Mouse (Mus musculus): ENCODE measurements around the gene Sh3d21.
"Not testable (repeated sequence)": the region's sequence is repeated elsewhere in the genome, so short reads cannot be mapped to it uniquely, and the experiment has no call there.

The Sh3d21 gene

DNA sequence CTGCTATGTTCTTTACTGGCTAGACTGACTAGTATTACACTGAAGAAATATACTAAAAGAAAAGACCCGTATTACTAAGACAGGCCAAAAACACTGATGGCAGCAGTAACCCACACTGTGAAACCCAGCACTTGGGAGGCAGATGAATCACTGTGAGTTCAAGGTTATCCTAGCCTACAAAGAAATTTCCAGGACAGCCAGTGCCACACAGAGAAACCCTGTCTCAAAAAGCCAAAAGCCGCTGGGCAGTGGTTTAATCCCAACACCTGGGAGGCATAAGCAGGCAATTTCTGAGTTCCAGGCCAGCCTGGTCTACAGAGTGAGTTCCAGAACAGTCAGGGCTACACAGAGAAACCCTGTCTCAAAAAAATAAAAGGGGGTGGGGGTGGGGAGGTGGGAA is 27.3 kb upstream of the Sh3d21 start:
- no peaks in the 10 kb centered on the region for H3K27me3 ChIP-seq (ENCODE audit: control insufficient read depth, insufficient read depth, low read length, poor library complexity, severe bottlenecking)
- DNase-seq (ENCODE audit: low read depth, low spot score), result no peak
- peaks cover 13% of the 10 kb centered on the region for H3K36me3 ChIP-seq (ENCODE audit: control insufficient read depth, insufficient read depth, low read length, poor library complexity, severe bottlenecking)

DNA sequence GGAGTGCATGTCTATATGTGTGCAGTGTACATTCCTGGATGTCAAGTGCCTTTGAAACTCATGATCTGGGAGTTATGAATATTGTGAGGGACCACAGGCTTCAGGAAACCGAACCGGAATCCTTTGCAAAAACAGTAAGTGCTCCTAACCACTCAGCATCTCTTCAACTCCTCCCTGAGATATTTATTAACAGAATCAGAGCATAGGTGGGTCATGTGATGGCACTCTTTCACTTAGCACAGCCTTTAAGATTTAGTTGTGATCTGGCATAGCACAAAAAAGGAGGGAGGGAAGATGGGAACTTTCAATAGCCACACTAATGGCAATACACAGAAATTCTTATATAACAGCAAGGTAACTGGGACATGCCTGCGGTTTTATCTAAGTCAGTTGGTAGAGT is 23.8 kb upstream of the Sh3d21 start:
- Histone ChIP-seq H3K27me3 (ENCODE audit: control insufficient read depth, insufficient read depth, low read length, poor library complexity, severe bottlenecking) (no peaks in the 10 kb centered on the region), H3K36me3 (ENCODE audit: control insufficient read depth, insufficient read depth, low read length, poor library complexity, severe bottlenecking) (peaks cover 20% of the 10 kb centered on the region)
- no peak for DNase-seq (ENCODE audit: low read depth, low spot score)

DNA sequence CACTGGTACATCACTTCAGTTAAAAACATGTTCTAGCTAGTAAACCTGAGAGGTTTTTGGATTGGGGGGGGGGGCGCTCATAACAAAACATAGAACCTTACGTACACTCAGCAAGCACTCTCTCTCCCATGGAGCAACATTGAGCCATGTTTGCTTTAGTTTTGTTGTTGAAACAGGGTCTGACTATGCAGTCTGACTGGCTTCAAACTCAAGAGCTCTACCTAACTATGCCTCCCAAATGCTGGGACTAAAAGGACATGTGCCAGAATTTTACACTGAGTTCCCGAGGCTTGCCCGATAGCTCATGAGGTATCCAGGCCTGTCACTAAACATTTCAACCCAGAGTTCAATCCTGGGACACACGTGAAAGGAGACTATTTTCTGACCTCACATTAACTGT is 19.7 kb upstream of the Sh3d21 start:
- H3K27me3 ChIP-seq (ENCODE audit: control insufficient read depth, insufficient read depth, low read length, poor library complexity, severe bottlenecking), result no peaks in the 10 kb centered on the region
- DNase-seq (ENCODE audit: low read depth, low spot score), result no peak
- peaks cover 19% of the 10 kb centered on the region for H3K36me3 ChIP-seq (ENCODE audit: control insufficient read depth, insufficient read depth, low read length, poor library complexity, severe bottlenecking)

DNA sequence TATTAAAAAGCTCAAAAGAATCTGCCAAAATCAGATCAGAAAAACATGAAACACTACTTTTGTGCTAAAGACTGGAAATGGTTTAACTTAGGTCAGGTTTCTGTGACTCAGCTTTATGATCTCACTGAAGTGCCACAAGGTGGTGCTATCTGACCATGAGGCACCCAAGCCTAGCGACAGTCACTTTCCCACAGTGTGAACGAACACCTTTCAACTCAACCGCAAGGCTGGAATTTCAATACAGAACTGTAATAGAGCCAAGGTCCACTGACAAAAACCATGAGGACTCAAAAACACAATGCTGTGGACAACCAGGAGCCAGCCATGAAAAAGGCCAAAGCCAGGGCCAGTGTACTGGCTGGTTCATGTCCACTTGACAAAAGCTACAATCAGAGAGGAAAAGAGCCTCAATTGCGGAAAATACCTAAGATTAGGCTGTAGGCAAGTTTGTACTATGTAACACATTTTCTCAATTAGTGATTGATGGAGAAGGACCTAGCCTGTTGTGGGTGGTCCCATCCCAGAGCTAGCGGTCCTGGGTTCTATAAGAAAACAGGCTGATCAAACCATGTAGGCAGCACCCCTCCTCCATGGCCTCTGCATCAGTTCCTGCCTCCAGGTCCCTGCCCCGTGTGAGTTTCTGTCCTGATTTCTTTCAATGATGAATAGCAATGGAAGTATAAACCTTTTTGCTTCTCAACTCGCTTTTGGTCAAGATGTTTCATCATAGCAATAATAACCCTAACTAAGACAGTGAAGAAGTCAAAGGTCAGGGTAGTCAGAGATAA is 18.1 kb upstream of the Sh3d21 start:
- DNase-seq (ENCODE audit: low read depth, low spot score), result peak; percentile 78
- no peaks in the 10 kb centered on the region for H3K27me3 ChIP-seq (ENCODE audit: control insufficient read depth, insufficient read depth, low read length, poor library complexity, severe bottlenecking)

DNA sequence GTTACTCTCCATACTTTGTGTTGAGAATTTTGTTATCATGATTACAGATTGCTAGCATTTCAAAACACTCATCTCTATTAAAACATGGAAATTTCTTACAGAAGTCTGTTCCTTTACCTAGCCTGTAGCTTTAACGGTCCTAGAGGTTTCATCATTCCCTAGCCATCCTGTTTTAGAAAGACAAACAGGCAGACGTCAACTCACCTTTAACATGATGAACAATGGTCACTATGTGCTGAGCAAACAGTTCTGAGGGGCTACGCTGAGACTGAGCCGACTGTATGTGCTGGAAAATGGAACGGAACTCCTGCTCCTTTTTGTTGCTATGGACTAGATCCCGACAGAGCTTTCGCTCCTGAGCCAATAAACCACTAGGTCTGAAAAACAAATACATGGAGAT is 12.7 kb upstream of the Sh3d21 start:
- peaks cover 26% of the 10 kb centered on the region; the same call in 1 of the 2 replicates for H3K36me3 ChIP-seq (ENCODE audit: control insufficient read depth, insufficient read depth, low read length, poor library complexity, severe bottlenecking)
- not testable (repeated sequence) for H3K27me3 ChIP-seq (ENCODE audit: control insufficient read depth, insufficient read depth, low read length, poor library complexity, severe bottlenecking); DNase-seq (ENCODE audit: low read depth, low spot score)

More for the DNA sequence above, 18.1 kb upstream of the Sh3d21 start:
- peaks cover 19% of the 10 kb centered on the region for H3K36me3 ChIP-seq (ENCODE audit: control insufficient read depth, insufficient read depth, low read length, poor library complexity, severe bottlenecking)

DNA sequence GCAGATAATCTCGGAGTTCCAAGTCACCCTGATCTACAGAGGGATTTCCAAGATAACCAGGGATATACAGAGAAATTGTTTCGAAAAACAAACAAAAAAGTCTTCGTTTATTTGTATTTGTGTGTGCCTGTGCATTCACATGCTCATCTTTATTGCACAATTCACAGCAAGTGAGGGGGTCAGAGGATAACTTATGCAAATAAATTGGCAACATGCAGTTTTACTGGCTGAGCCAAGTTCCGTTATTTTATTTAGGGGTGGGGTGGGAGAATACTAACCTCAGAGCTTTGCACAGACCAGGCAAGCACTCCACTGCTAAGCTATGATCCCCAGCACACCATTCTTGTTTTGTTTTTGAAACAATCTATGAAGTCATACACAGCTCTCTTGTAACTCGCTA is 10.5 kb upstream of the Sh3d21 start:
- peaks cover 19% of the 10 kb centered on the region for H3K36me3 ChIP-seq (ENCODE audit: control insufficient read depth, insufficient read depth, low read length, poor library complexity, severe bottlenecking)
- no peak for DNase-seq (ENCODE audit: low read depth, low spot score)
- H3K27me3 ChIP-seq (ENCODE audit: control insufficient read depth, insufficient read depth, low read length, poor library complexity, severe bottlenecking), result no peaks in the 10 kb centered on the region

DNA sequence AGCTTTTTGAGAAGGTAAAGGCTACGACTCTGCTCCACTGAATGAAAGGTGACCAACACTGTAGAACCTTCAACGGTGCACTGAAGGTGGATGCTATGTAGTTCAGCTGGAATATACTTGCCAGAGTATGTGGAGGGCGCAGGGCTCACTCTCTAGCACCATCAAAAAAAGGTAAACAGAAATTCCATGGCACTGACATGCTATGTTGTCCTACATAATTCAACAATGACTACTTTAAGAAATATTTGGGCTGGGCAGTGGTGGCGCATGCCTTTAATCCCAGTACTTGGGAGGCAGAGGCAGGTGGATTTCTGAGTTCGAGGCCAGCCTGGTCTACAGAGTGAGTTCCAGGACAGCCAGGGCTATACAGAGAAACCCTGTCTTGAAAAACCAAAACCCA is 7.4 kb upstream of the Sh3d21 start:
- DNase-seq (ENCODE audit: low read depth, low spot score); H3K27me3 ChIP-seq (ENCODE audit: control insufficient read depth, insufficient read depth, low read length, poor library complexity, severe bottlenecking): not testable (repeated sequence)
- peaks cover 20% of the 10 kb centered on the region for H3K36me3 ChIP-seq (ENCODE audit: control insufficient read depth, insufficient read depth, low read length, poor library complexity, severe bottlenecking)

DNA sequence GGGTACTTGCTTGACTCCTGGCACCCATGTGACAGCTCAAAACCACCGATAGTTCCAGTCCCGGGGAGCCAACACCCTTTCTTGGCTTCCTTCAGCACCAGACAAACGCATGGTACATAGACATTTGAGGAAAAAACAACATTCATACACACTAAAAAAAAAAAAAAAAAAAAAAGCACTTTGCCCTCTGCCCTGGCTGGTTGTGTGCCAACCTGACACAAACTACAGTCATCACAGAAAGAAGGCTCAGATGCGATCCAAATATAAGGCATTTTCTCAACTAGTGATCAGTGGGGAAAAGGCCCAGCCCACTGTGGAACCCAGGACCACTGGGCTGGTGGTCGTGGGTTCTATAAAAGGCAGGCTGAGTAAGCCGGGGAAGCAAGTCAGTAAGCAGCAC is 5.6 kb upstream of the Sh3d21 start:
- H3K36me3 ChIP-seq (ENCODE audit: control insufficient read depth, insufficient read depth, low read length, poor library complexity, severe bottlenecking), result peaks cover 9% of the 10 kb centered on the region
- no peak for DNase-seq (ENCODE audit: low read depth, low spot score)
- no peaks in the 10 kb centered on the region for H3K27me3 ChIP-seq (ENCODE audit: control insufficient read depth, insufficient read depth, low read length, poor library complexity, severe bottlenecking)

DNA sequence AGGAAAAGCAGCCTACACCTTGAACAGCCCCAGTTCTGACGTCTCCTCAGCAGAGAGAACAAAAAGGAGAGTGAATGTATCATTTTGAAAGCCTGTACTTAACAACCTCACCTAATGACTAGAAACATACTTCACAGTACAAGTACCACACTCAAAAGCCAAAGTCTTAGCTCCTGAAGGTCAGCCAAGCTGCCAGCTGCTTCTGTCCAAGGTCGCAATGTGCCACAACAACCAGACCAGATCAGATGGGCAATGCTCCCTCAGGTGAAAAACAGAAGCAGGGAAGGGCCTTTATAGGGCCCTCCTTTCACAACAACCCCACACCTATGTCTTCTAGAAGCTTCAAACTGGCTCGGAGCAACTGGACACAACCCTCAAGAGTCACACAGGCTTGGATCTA is 2.8 kb upstream of the Sh3d21 start:
- H3K36me3 ChIP-seq (ENCODE audit: control insufficient read depth, insufficient read depth, low read length, poor library complexity, severe bottlenecking), result peaks cover 3% of the 10 kb centered on the region
- no peaks in the 10 kb centered on the region for H3K27me3 ChIP-seq (ENCODE audit: control insufficient read depth, insufficient read depth, low read length, poor library complexity, severe bottlenecking)
- no peak for DNase-seq (ENCODE audit: low read depth, low spot score)

DNA sequence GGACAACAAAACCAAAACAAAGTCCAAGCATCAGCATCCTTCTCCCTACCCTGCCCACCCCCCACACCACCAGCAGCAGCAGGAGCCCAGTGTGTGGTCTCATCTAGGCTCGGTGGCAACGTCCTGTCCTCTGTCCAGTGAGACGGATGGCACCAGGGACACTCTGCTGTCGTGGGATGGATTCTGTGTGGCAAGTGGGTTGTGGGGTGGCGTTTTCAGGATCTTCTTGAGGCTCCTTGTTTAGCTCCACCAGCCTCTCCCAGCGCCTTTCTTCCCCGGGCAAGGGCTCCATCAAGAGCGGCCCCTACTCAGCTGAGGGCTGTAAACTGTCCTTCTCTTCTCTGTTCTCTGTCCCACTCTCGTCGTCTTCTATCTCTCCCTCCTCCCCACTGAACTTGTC is 1.8 kb upstream of the Sh3d21 start:
- DNase-seq (ENCODE audit: low read depth, low spot score); H3K36me3 ChIP-seq (ENCODE audit: control insufficient read depth, insufficient read depth, low read length, poor library complexity, severe bottlenecking); H3K27me3 ChIP-seq (ENCODE audit: control insufficient read depth, insufficient read depth, low read length, poor library complexity, severe bottlenecking): not testable (repeated sequence)

DNA sequence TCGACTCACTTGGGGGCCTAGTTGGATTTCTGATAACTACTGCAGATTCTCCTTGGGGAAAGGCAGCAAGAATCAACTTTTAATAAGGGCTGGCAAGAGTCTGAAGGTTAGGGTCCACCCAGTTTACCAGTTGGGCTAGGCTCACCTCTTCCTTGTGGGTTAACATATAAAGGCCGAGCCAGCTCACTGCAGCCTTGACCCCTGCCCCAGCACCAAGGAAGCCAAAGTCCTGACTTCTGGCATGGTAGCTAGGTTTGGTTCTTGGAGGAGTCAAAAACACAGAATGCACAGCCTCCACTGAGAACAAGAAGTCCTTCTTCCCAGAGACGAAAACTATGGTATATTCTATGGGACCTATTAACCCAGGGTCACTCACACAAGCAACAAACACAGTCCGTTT is 394 bp upstream of the Sh3d21 start:
- H3K27me3 ChIP-seq (ENCODE audit: control insufficient read depth, insufficient read depth, low read length, poor library complexity, severe bottlenecking), result no peaks in the 10 kb centered on the region
- no peak for DNase-seq (ENCODE audit: low read depth, low spot score)
- H3K36me3 ChIP-seq (ENCODE audit: control insufficient read depth, insufficient read depth, low read length, poor library complexity, severe bottlenecking), result peaks cover 3% of the 10 kb centered on the region; the same call in 1 of the 2 replicates

DNA sequence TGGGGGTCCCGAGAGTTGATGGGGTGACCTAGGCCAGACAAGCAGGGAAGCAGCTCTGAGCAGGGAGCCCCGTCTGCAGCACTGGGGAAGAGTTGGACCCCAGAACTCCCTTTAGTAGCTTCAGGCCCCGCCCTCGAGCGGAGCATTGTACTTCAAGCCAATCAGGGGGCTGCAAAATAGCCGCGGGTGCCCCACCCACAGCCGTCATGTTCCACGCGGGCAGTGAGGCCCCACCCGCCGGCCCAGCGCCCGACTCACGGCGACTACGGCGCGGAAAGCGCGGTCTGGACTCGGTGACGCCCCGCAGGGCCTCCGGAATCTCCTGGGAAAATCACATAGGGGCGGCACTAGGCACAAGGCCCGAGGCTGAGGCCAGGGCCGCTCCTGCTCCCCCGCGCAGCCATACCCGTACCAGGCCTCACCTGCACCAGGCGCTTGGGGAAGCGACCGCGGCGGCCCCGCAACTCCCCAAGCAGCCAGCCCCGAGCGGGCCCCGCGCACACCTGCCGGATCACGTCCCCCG is 686 bp downstream of the Sh3d21 start:
- Histone ChIP-seq H3K36me3 (ENCODE audit: control insufficient read depth, insufficient read depth, low read length, poor library complexity, severe bottlenecking) (peaks cover 3% of the 10 kb centered on the region; the same call in 1 of the 2 replicates), H3K27me3 (ENCODE audit: control insufficient read depth, insufficient read depth, low read length, poor library complexity, severe bottlenecking) (no peaks in the 10 kb centered on the region)
- DNase-seq (ENCODE audit: low read depth, low spot score), result peak; percentile 81

DNA sequence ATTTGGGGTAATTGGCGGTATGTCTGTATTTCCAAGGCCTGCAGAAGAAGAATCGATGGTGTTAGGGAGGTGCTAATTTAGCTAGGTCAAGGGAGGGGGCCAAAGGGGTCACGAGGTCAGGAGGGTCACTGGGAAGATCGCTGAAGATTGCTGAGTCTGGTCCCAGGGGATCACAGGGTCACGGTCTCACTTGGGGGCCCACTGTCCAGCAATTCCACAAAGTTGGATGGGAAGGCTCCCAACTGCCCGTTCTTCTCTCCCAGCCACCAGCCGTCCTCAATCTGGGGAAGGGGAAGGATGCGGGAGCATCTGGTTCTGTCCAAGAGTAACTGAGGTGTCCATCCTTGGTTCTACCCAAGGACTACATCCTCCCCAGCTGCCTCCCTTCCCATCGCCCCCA is 1.3 kb downstream of the Sh3d21 start:
- DNase-seq (ENCODE audit: low read depth, low spot score), result no peak
- H3K27me3 ChIP-seq (ENCODE audit: control insufficient read depth, insufficient read depth, low read length, poor library complexity, severe bottlenecking), result no peaks in the 10 kb centered on the region
- peaks cover 3% of the 10 kb centered on the region; the same call in 1 of the 2 replicates for H3K36me3 ChIP-seq (ENCODE audit: control insufficient read depth, insufficient read depth, low read length, poor library complexity, severe bottlenecking)

DNA sequence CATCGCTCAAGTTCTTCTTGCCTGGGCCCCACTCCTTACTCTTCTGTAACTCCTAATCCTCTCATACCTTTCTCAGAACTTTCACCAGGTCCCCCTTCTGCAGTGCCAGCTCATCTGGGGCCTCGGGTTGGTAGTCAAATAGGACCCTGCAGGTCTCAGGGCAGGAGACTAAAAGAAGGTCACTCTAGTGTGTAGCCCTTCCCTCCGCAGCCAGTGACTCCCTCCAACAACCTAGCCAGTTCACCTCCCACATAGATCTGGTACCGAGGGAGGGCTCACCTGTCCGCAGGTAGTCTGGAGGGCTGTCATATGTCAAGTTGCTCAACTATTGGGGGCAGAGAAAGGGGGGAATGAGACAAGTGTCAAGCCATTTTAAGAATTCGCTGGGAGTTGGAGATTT is 1.8 kb downstream of the Sh3d21 start:
- H3K27me3 ChIP-seq (ENCODE audit: control insufficient read depth, insufficient read depth, low read length, poor library complexity, severe bottlenecking), result no peaks in the 10 kb centered on the region
- no peak for DNase-seq (ENCODE audit: low read depth, low spot score)
- H3K36me3 ChIP-seq (ENCODE audit: control insufficient read depth, insufficient read depth, low read length, poor library complexity, severe bottlenecking), result peaks cover 3% of the 10 kb centered on the region; the same call in 1 of the 2 replicates

DNA sequence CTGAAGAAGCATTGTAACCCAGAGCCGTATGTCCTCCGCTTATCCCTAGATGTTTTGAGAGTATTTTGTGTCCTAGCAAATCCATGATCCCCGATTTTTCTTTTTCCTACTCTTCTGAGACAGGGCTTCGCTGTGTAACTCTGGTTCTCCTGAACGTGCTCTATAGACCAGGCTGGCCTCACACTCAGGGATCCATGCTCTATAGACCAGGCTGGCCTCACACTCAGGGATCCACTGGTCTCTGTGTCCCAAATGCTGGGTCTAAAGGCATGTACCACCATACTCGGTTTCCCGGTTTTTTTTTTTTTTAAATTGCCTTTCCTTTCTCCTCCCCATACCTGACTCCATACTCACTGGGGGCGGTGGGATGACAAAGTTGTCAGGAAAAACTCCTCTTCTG is 2.3 kb downstream of the Sh3d21 start:
- Histone ChIP-seq H3K27me3 (ENCODE audit: control insufficient read depth, insufficient read depth, low read length, poor library complexity, severe bottlenecking) (no peaks in the 10 kb centered on the region), H3K36me3 (ENCODE audit: control insufficient read depth, insufficient read depth, low read length, poor library complexity, severe bottlenecking) (no peaks in the 10 kb centered on the region)
- no peak for DNase-seq (ENCODE audit: low read depth, low spot score)

DNA sequence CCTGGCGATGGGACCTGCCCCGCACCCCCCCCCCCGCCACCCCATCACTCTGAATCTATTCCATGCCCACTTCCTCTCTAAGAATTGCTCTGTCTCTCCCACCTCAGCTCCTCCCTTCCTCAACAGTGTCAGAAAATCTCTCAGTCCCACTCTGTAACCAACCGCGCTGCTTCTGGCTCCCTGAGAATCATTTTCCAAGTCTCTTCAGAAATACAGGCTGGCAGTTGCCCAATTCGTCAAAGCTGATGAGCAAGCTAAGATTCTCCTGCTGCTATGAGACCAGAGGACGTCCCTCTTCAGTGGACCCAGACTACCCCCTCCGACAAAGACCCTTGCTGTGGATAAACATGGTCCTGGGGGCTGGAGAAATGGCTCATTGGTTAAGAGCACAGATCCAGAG is 3.8 kb downstream of the Sh3d21 start:
- no peaks in the 10 kb centered on the region for H3K27me3 ChIP-seq (ENCODE audit: control insufficient read depth, insufficient read depth, low read length, poor library complexity, severe bottlenecking)
- no peaks in the 10 kb centered on the region for H3K36me3 ChIP-seq (ENCODE audit: control insufficient read depth, insufficient read depth, low read length, poor library complexity, severe bottlenecking)
- no peak for DNase-seq (ENCODE audit: low read depth, low spot score)

Data from splenic B cell, adult 2 months (primary cell).